Mouse (Mus musculus) kidney, adult 2 months (tissue): ENCODE data around the gene Ap5z1.

Experiments
- CTCF ChIP-seq: fragments of 200-500 bp; conservative IDR thresholded peaks from 2 replicates; pipeline ENCODE4 v1.5.1; 2011; ENCODE audit warnings: low read depth, mild to moderate bottlenecking, control low read depth, low read length, moderate library complexity, mixed read lengths; ENCODE audit not compliant: insufficient read depth, insufficient read length
- POLR2A ChIP-seq: fragments of 200-500 bp; IDR thresholded peaks from one replicate; pipeline ENCODE4 v1.6.1; 2011; ENCODE audit warnings: low read depth, low read length, control low read depth

- no peak for TF ChIP-seq CTCF
- TF ChIP-seq POLR2A = no peak
Measured at GRCm38 (mm10) chr5:142469796-142470195, 6.1 kb downstream of the Ap5z1 start.
